Mouse (Mus musculus) forebrain, embryonic 13.5 days (tissue): Measurements from ENCODE around the gene Cldn15. TPM values are rescaled to one million over a fixed set of nuclear protein-coding genes. Genes with fewer than 3 reads are reported as not detected.

Source experiments
- ATAC-seq: fragments of 200-750 bp; cut with Nextera tagmentation; 2 replicates; pipeline ENCODE4 v1.8.0; 2017
- H3K27ac ChIP-seq: fragments of 300-500 bp; sonication (generic); 2 replicates; pipeline ENCODE4 v1.5.1; 2015; ENCODE audit warnings: inconsistent platforms, mild to moderate bottlenecking, moderate library complexity
- H3K27me3 ChIP-seq: fragments of 300-500 bp; sonication (generic); 2 replicates; pipeline ENCODE4 v1.6.1; 2015; ENCODE audit warnings: mild to moderate bottlenecking, inconsistent platforms
- H3K36me3 ChIP-seq: fragments of 300-500 bp; sonication (generic); 2 replicates; pipeline ENCODE4 v1.6.1; 2015; ENCODE audit warnings: mild to moderate bottlenecking, inconsistent platforms; ENCODE audit not compliant: poor library complexity, severe bottlenecking
- H3K4me1 ChIP-seq: fragments of 300-500 bp; sonication (generic); 2 replicates; pipeline ENCODE4 v1.6.1; 2015; ENCODE audit warnings: inconsistent platforms
- H3K4me2 ChIP-seq: fragments of 300-500 bp; sonication (generic); 2 replicates; pipeline ENCODE4 v1.6.1; 2015; ENCODE audit warnings: inconsistent platforms, mild to moderate bottlenecking, moderate library complexity
- H3K4me3 ChIP-seq: fragments of 300-500 bp; sonication (generic); 2 replicates; pipeline ENCODE4 v1.5.1; 2015; ENCODE audit warnings: mild to moderate bottlenecking, inconsistent platforms
- H3K9ac ChIP-seq: fragments of 300-500 bp; sonication (generic); 2 replicates; pipeline ENCODE4 v1.6.1; 2015; ENCODE audit warnings: mild to moderate bottlenecking, inconsistent platforms
- H3K9me3 ChIP-seq: fragments of 300-500 bp; sonication (generic); replicated peaks from 2 replicates; pipeline ENCODE4 v1.6.1; 2016; ENCODE audit warnings: inconsistent platforms
- WGBS: fragments of 180-500 bp; shearing (Covaris S2); methylation state at CpG from one replicate; pipeline ENCODE4 v1.1.7; 2015; 5-methylcytosine and 5-hydroxymethylcytosine counted together
- polyA plus RNA-seq: library from polyadenylated mRNA; unstranded; fragments of >200 nt; fragmentation: Nextera tagmentation; extraction: Ambion mirVana; gene quantifications from 2 replicates; pipeline ENCODE4 v1.2.1, GENCODE M21; 2015

The Cldn15 gene
- polyA plus RNA-seq, 1 experiment from 2014 or later: 0.31 TPM

- Histone ChIP-seq H3K4me2 (peak within 1 kb of the TSS; percentile 90), H3K27ac (peak within 1 kb of the TSS; percentile 81), H3K9me3 (no peaks in the 10 kb centered on the region), H3K36me3 (peaks cover 23% of the 10 kb centered on the region; the same call in 1 of the 2 replicates), H3K9ac (peak within 1 kb of the TSS; percentile 88), H3K27me3 (no peaks in the 10 kb centered on the region), H3K4me3 (peak within 1 kb of the TSS; percentile 89), H3K4me1 (peaks cover 20% of the 10 kb centered on the region)
- 1% methylated on average over 23 of the region's 23 CpGs for WGBS
- ATAC-seq: peak; percentile 99
These were observed 13.4 kb upstream of the Cldn15 start, which contains the start of gene Fis1 for GRCm38 (mm10) chr5:136953015-136953414. TSS of gene Fis1 (plus strand) at chr5:136953275.

- peaks cover 20% of the 10 kb centered on the region for H3K4me1 ChIP-seq
- peak overlapping the region; percentile 90 for H3K4me2 ChIP-seq
- peak overlapping the region; percentile 89 for H3K4me3 ChIP-seq
- H3K9ac ChIP-seq: peak overlapping the region; percentile 88
- peak overlapping the region; percentile 81 for H3K27ac ChIP-seq
- no peaks in the 10 kb centered on the region for H3K27me3 ChIP-seq
- 3% methylated on average over 12 of the region's 12 CpGs for WGBS
- peaks cover 23% of the 10 kb centered on the region; the same call in 1 of the 2 replicates for H3K36me3 ChIP-seq
- H3K9me3 ChIP-seq: no peaks in the 10 kb centered on the region
- peak; percentile 31; the same call in 1 of the 2 replicates for ATAC-seq
These were observed 12.9 kb upstream of the Cldn15 start for GRCm38 (mm10) chr5:136953440-136953951.

GRCm38 (mm10) chr5:136955622-136956021 is 10.8 kb upstream of the Cldn15 start:
- WGBS: 92% methylated on average over 4 of the region's 4 CpGs
- no peak for ATAC-seq
- no peak overlapping the region for H3K4me2 ChIP-seq
- no peak overlapping the region for H3K27ac ChIP-seq
- H3K27me3 ChIP-seq: no peaks in the 10 kb centered on the region
- H3K9me3 ChIP-seq: no peaks in the 10 kb centered on the region
- H3K36me3 ChIP-seq: peaks cover 23% of the 10 kb centered on the region; the same call in 1 of the 2 replicates
- H3K4me3 ChIP-seq: no peak overlapping the region
- H3K9ac ChIP-seq: no peak overlapping the region
- peaks cover 20% of the 10 kb centered on the region for H3K4me1 ChIP-seq

- Histone ChIP-seq H3K27me3 (no peaks in the 10 kb centered on the region), H3K4me2 (no peak overlapping the region), H3K36me3 (peaks cover 23% of the 10 kb centered on the region; the same call in 1 of the 2 replicates), H3K4me3 (no peak overlapping the region), H3K9me3 (no peaks in the 10 kb centered on the region), H3K4me1 (peaks cover 27% of the 10 kb centered on the region), H3K9ac (no peak overlapping the region), H3K27ac (no peak overlapping the region)
- no peak for ATAC-seq
- WGBS: 95% methylated on average over 1 of the region's 1 CpGs
These were observed 9.2 kb upstream of the Cldn15 start for GRCm38 (mm10) chr5:136957250-136957649.

- Histone ChIP-seq H3K4me1 (peaks cover 31% of the 10 kb centered on the region), H3K36me3 (peaks cover 34% of the 10 kb centered on the region), H3K9ac (0 out of 2 replicates have a peak overlapping the region, but pooled peaks have one; percentile 2), H3K27ac (no peak overlapping the region; the same call in 1 of the 2 replicates), H3K4me3 (no peak overlapping the region), H3K9me3 (no peaks in the 10 kb centered on the region), H3K4me2 (no peak overlapping the region), H3K27me3 (no peaks in the 10 kb centered on the region)
- whole genome bisulfite sequencing: 83% methylated on average over 5 of the region's 5 CpGs
- ATAC-seq: no peak
These were observed 7.3 kb upstream of the Cldn15 start for GRCm38 (mm10) chr5:136958991-136959605.

GRCm38 (mm10) chr5:136960053-136960452 is 6.4 kb upstream of the Cldn15 start:
- H3K9me3 ChIP-seq: no peaks in the 10 kb centered on the region
- no peak overlapping the region for H3K4me3 ChIP-seq
- ATAC-seq: no peak
- peaks cover 21% of the 10 kb centered on the region for H3K4me1 ChIP-seq
- H3K27me3 ChIP-seq: no peaks in the 10 kb centered on the region
- no peak overlapping the region for H3K9ac ChIP-seq
- no peak overlapping the region for H3K4me2 ChIP-seq
- peaks cover 40% of the 10 kb centered on the region for H3K36me3 ChIP-seq
- no peak overlapping the region for H3K27ac ChIP-seq
- WGBS: 97% methylated on average over 6 of the region's 6 CpGs

- ATAC-seq: peak; percentile 22
- Histone ChIP-seq H3K27ac (peak overlapping the region; percentile 87), H3K9me3 (no peaks in the 10 kb centered on the region), H3K9ac (peak overlapping the region; percentile 74), H3K27me3 (no peaks in the 10 kb centered on the region), H3K4me1 (peaks cover 16% of the 10 kb centered on the region), H3K4me2 (peak overlapping the region; percentile 73), H3K36me3 (peaks cover 48% of the 10 kb centered on the region), H3K4me3 (peak overlapping the region; percentile 60)
- WGBS: 22% methylated on average over 5 of the region's 5 CpGs
These were observed 5.0 kb upstream of the Cldn15 start for GRCm38 (mm10) chr5:136961334-136961982.

- ATAC-seq: peak; percentile 93
- peaks cover 48% of the 10 kb centered on the region for H3K36me3 ChIP-seq
- H3K27ac ChIP-seq: peak overlapping the region; percentile 87
- peaks cover 16% of the 10 kb centered on the region for H3K4me1 ChIP-seq
- H3K9ac ChIP-seq: peak overlapping the region; percentile 74
- 0% methylated on average over 20 of the region's 20 CpGs for WGBS
- no peaks in the 10 kb centered on the region for H3K27me3 ChIP-seq
- H3K4me3 ChIP-seq: peak overlapping the region; percentile 60
- H3K4me2 ChIP-seq: peak overlapping the region; percentile 73
- H3K9me3 ChIP-seq: no peaks in the 10 kb centered on the region
These were observed 4.4 kb upstream of the Cldn15 start for GRCm38 (mm10) chr5:136961983-136962461.

- ATAC-seq: peak; percentile 60
- peaks cover 49% of the 10 kb centered on the region for H3K36me3 ChIP-seq
- 2% methylated on average over 10 of the region's 10 CpGs for WGBS
These were observed 3.9 kb upstream of the Cldn15 start for GRCm38 (mm10) chr5:136962501-136962900.

GRCm38 (mm10) chr5:136962966-136963540 is 3.4 kb upstream of the Cldn15 start:
- Histone ChIP-seq H3K9ac (peak overlapping the region; percentile 74), H3K36me3 (peaks cover 50% of the 10 kb centered on the region), H3K4me2 (peak overlapping the region; percentile 73), H3K27ac (peak overlapping the region; percentile 87), H3K27me3 (no peaks in the 10 kb centered on the region), H3K9me3 (no peaks in the 10 kb centered on the region), H3K4me3 (peak overlapping the region; percentile 60), H3K4me1 (peaks cover 16% of the 10 kb centered on the region)
- ATAC-seq: no peak
- 69% methylated on average over 8 of the region's 8 CpGs for WGBS

More at GRCm38 (mm10) chr5:136962501-136962900, 3.9 kb upstream of the Cldn15 start:
- Histone ChIP-seq H3K4me2 (peak overlapping the region; percentile 73), H3K9ac (peak overlapping the region; percentile 74), H3K4me1 (peaks cover 16% of the 10 kb centered on the region), H3K27me3 (no peaks in the 10 kb centered on the region), H3K4me3 (peak overlapping the region; percentile 60), H3K27ac (peak overlapping the region; percentile 87), H3K9me3 (no peaks in the 10 kb centered on the region)

GRCm38 (mm10) chr5:136965210-136965609 is 1.2 kb upstream of the Cldn15 start:
- peaks cover 54% of the 10 kb centered on the region for H3K36me3 ChIP-seq
- H3K4me1 ChIP-seq: peaks cover 16% of the 10 kb centered on the region
- H3K9ac ChIP-seq: no peak overlapping the region
- no peak overlapping the region for H3K4me3 ChIP-seq
- no peaks in the 10 kb centered on the region for H3K9me3 ChIP-seq
- H3K4me2 ChIP-seq: no peak overlapping the region
- ATAC-seq: no peak
- no peak overlapping the region for H3K27ac ChIP-seq
- WGBS: 93% methylated on average over 9 of the region's 9 CpGs
- no peaks in the 10 kb centered on the region for H3K27me3 ChIP-seq

- Histone ChIP-seq H3K27ac (no peak overlapping the region), H3K4me3 (no peak overlapping the region), H3K4me2 (no peak overlapping the region), H3K27me3 (no peaks in the 10 kb centered on the region), H3K9me3 (no peaks in the 10 kb centered on the region), H3K36me3 (peaks cover 54% of the 10 kb centered on the region), H3K4me1 (peaks cover 16% of the 10 kb centered on the region), H3K9ac (no peak overlapping the region)
- 89% methylated on average over 8 of the region's 8 CpGs for WGBS
- no peak for ATAC-seq
These were observed 730 bp upstream of the Cldn15 start for GRCm38 (mm10) chr5:136965686-136966085.
